Mouse (Mus musculus) liver, embryonic 15.5 days (tissue): ENCODE data around the gene Tpp2. TPM values are rescaled to one million over a fixed set of nuclear protein-coding genes. Genes with fewer than 3 reads are reported as not detected.
"Not testable (repeated sequence)": the region's sequence is repeated elsewhere in the genome, so short reads cannot be mapped to it uniquely, and the experiment has no call there.

ENCODE experiments used
- ATAC-seq: fragments of 200-750 bp; cut with Nextera tagmentation; 2 replicates; pipeline ENCODE4 v1.8.0; 2017; ENCODE audit warnings: moderate number of reproducible peaks, mild to moderate bottlenecking, moderate library complexity; ENCODE audit not compliant: insufficient read depth
- H3K27ac ChIP-seq: fragments of 300-500 bp; sonication (generic); replicated peaks from 2 replicates; pipeline ENCODE4 v1.5.1; 2015; ENCODE audit warnings: mild to moderate bottlenecking, inconsistent platforms
- H3K27me3 ChIP-seq: fragments of 300-500 bp; sonication (generic); 2 replicates; pipeline ENCODE4 v1.6.1; 2015; ENCODE audit warnings: mild to moderate bottlenecking, inconsistent platforms
- H3K36me3 ChIP-seq: fragments of 300-500 bp; sonication (generic); replicated peaks from 2 replicates; pipeline ENCODE4 v1.6.1; 2015; ENCODE audit warnings: moderate library complexity, mild to moderate bottlenecking, inconsistent platforms
- H3K4me1 ChIP-seq: fragments of 300-500 bp; sonication (generic); replicated peaks from 2 replicates; pipeline ENCODE4 v1.6.1; 2015; ENCODE audit warnings: inconsistent platforms
- H3K4me2 ChIP-seq: fragments of 300-500 bp; sonication (generic); 2 replicates; pipeline ENCODE4 v1.6.1; 2015; ENCODE audit warnings: moderate library complexity, mild to moderate bottlenecking, inconsistent platforms
- H3K4me3 ChIP-seq: fragments of 300-500 bp; sonication (generic); replicated peaks from 2 replicates; pipeline ENCODE4 v1.5.1; 2015; ENCODE audit warnings: mild to moderate bottlenecking, inconsistent platforms
- H3K9ac ChIP-seq: fragments of 300-500 bp; sonication (generic); 2 replicates; pipeline ENCODE4 v1.6.1; 2015; ENCODE audit warnings: moderate library complexity, mild to moderate bottlenecking, inconsistent platforms
- H3K9me3 ChIP-seq: fragments of 300-500 bp; sonication (generic); replicated peaks from 2 replicates; pipeline ENCODE4 v1.6.1; 2016; ENCODE audit warnings: inconsistent platforms
- whole genome bisulfite sequencing: fragments of 180-500 bp; shearing (Covaris S2); methylation state at CpG from one replicate; pipeline ENCODE4 v1.1.7; 2015; ENCODE audit warnings: mixed read lengths; ENCODE audit not compliant: insufficient replicate concordance; 5-methylcytosine and 5-hydroxymethylcytosine counted together
- polyA plus RNA-seq: library from polyadenylated mRNA; unstranded; fragments of >200 nt; fragmentation: Nextera tagmentation; extraction: Ambion mirVana; gene quantifications from 2 replicates; pipeline ENCODE4 v1.2.1, GENCODE M21; 2015

The Tpp2 gene
- polyA plus RNA-seq = 23.6 and 24.4 TPM in 2 replicates

- WGBS = under 1% methylated on average over 81 of the region's 81 CpGs
- Histone ChIP-seq H3K27ac (peak within 1 kb of the TSS; percentile 100), H3K4me2 (peak within 1 kb of the TSS; percentile 83), H3K9ac (peak within 1 kb of the TSS; percentile 97), H3K4me1 (peaks cover 21% of the 10 kb centered on the region), H3K36me3 (no peaks in the 10 kb centered on the region), H3K9me3 (no peaks in the 10 kb centered on the region), H3K27me3 (no peaks in the 10 kb centered on the region), H3K4me3 (peak within 1 kb of the TSS; percentile 99)
- ATAC-seq = peak; percentile 99
Measured at GRCm38 (mm10) chr1:43933488-43934415, at the start of gene Tpp2. Tpp2 (plus strand) TSS chr1:43933647.

GRCm38 (mm10) chr1:43888358-43888757 lies 45.1 kb upstream of the Tpp2 start:
- ATAC-seq, H3K9ac ChIP-seq, H3K9me3 ChIP-seq, H3K27ac ChIP-seq, H3K4me3 ChIP-seq, H3K4me1 ChIP-seq, H3K36me3 ChIP-seq, H3K4me2 ChIP-seq, H3K27me3 ChIP-seq: not testable (repeated sequence)
- WGBS = 35% methylated on average over 11 of the region's 11 CpGs

- H3K4me3 ChIP-seq = no peak overlapping the region
- H3K36me3 ChIP-seq = no peaks in the 10 kb centered on the region
- no peaks in the 10 kb centered on the region for H3K27me3 ChIP-seq
- no peak for ATAC-seq
- H3K4me2 ChIP-seq = no peak overlapping the region
- H3K27ac ChIP-seq = no peak overlapping the region
- H3K9me3 ChIP-seq = no peaks in the 10 kb centered on the region
- no peaks in the 10 kb centered on the region for H3K4me1 ChIP-seq
- H3K9ac ChIP-seq = no peak overlapping the region
Measured at GRCm38 (mm10) chr1:43895742-43896141, 37.7 kb upstream of the Tpp2 start.

GRCm38 (mm10) chr1:43897131-43897530 lies 36.3 kb upstream of the Tpp2 start:
- Histone ChIP-seq H3K4me2 (no peak overlapping the region), H3K36me3 (no peaks in the 10 kb centered on the region), H3K9me3 (no peaks in the 10 kb centered on the region), H3K27ac (no peak overlapping the region), H3K9ac (no peak overlapping the region), H3K4me1 (no peaks in the 10 kb centered on the region), H3K4me3 (no peak overlapping the region), H3K27me3 (no peaks in the 10 kb centered on the region)
- no peak for ATAC-seq
- WGBS = 43% methylated on average over 2 of the region's 2 CpGs

- WGBS = 84% methylated on average over 18 of the region's 18 CpGs
Measured at GRCm38 (mm10) chr1:43897987-43898386, 35.5 kb upstream of the Tpp2 start.

GRCm38 (mm10) chr1:43898991-43899714 lies 34.3 kb upstream of the Tpp2 start:
- no peak overlapping the region for H3K9ac ChIP-seq
- H3K9me3 ChIP-seq = no peaks in the 10 kb centered on the region
- 30% methylated on average over 18 of the region's 18 CpGs for WGBS
- H3K4me2 ChIP-seq = no peak overlapping the region
- H3K27me3 ChIP-seq = no peaks in the 10 kb centered on the region
- no peak overlapping the region for H3K27ac ChIP-seq
- H3K36me3 ChIP-seq = no peaks in the 10 kb centered on the region
- no peaks in the 10 kb centered on the region for H3K4me1 ChIP-seq
- ATAC-seq = no peak
- no peak overlapping the region for H3K4me3 ChIP-seq

More at GRCm38 (mm10) chr1:43897987-43898386, 35.5 kb upstream of the Tpp2 start:
- Histone ChIP-seq H3K27me3 (no peaks in the 10 kb centered on the region), H3K4me2 (no peak overlapping the region), H3K4me3 (no peak overlapping the region), H3K9me3 (no peaks in the 10 kb centered on the region), H3K36me3 (no peaks in the 10 kb centered on the region), H3K9ac (no peak overlapping the region), H3K27ac (no peak overlapping the region), H3K4me1 (no peaks in the 10 kb centered on the region)
- ATAC-seq = no peak

- Histone ChIP-seq H3K9me3 (no peaks in the 10 kb centered on the region), H3K27me3 (no peaks in the 10 kb centered on the region), H3K4me1 (no peaks in the 10 kb centered on the region), H3K9ac (no peak overlapping the region), H3K4me2 (no peak overlapping the region), H3K36me3 (no peaks in the 10 kb centered on the region), H3K4me3 (no peak overlapping the region), H3K27ac (no peak overlapping the region)
- WGBS = 39% methylated on average over 1 of the region's 1 CpGs
- ATAC-seq = no peak
Measured at GRCm38 (mm10) chr1:43902417-43902816, 31.0 kb upstream of the Tpp2 start.

- WGBS = 54% methylated on average over 4 of the region's 4 CpGs
Measured at GRCm38 (mm10) chr1:43902855-43903254, 30.6 kb upstream of the Tpp2 start.

GRCm38 (mm10) chr1:43915428-43915827 lies 18.0 kb upstream of the Tpp2 start:
- WGBS = 52% methylated on average over 2 of the region's 2 CpGs
- no peaks in the 10 kb centered on the region for H3K36me3 ChIP-seq
- H3K4me2 ChIP-seq = no peak overlapping the region
- no peak overlapping the region for H3K9ac ChIP-seq
- no peaks in the 10 kb centered on the region for H3K4me1 ChIP-seq
- no peaks in the 10 kb centered on the region for H3K27me3 ChIP-seq
- ATAC-seq = no peak
- no peak overlapping the region for H3K27ac ChIP-seq
- no peak overlapping the region for H3K4me3 ChIP-seq
- no peaks in the 10 kb centered on the region for H3K9me3 ChIP-seq

More at GRCm38 (mm10) chr1:43902855-43903254, 30.6 kb upstream of the Tpp2 start:
- Histone ChIP-seq H3K9me3 (no peaks in the 10 kb centered on the region), H3K4me3 (no peak overlapping the region), H3K4me1 (no peaks in the 10 kb centered on the region), H3K36me3 (no peaks in the 10 kb centered on the region), H3K27me3 (no peaks in the 10 kb centered on the region), H3K4me2 (no peak overlapping the region), H3K27ac (no peak overlapping the region), H3K9ac (no peak overlapping the region)
- ATAC-seq = no peak

GRCm38 (mm10) chr1:43916854-43917253 lies 16.6 kb upstream of the Tpp2 start:
- H3K9me3 ChIP-seq = no peaks in the 10 kb centered on the region
- no peak overlapping the region for H3K9ac ChIP-seq
- H3K36me3 ChIP-seq = no peaks in the 10 kb centered on the region
- no peak overlapping the region for H3K4me3 ChIP-seq
- WGBS = 40% methylated on average over 2 of the region's 2 CpGs
- no peaks in the 10 kb centered on the region for H3K27me3 ChIP-seq
- no peak overlapping the region for H3K27ac ChIP-seq
- no peaks in the 10 kb centered on the region for H3K4me1 ChIP-seq
- ATAC-seq = no peak
- H3K4me2 ChIP-seq = no peak overlapping the region

- no peak for ATAC-seq
- WGBS = under 1% methylated on average over 17 of the region's 17 CpGs
- peak overlapping the region; percentile 97 for H3K9ac ChIP-seq
- H3K4me1 ChIP-seq = peaks cover 21% of the 10 kb centered on the region
- peak overlapping the region; percentile 99 for H3K4me3 ChIP-seq
- H3K27ac ChIP-seq = peak overlapping the region; percentile 100
- H3K9me3 ChIP-seq = no peaks in the 10 kb centered on the region
- no peaks in the 10 kb centered on the region for H3K27me3 ChIP-seq
- no peaks in the 10 kb centered on the region for H3K36me3 ChIP-seq
- H3K4me2 ChIP-seq = peak overlapping the region; percentile 83
Measured at GRCm38 (mm10) chr1:43934416-43934810, 966 bp downstream of the Tpp2 start.
